15 mouse cellular contexts compared by ENCODE assay signal in the genomic region with DNA sequence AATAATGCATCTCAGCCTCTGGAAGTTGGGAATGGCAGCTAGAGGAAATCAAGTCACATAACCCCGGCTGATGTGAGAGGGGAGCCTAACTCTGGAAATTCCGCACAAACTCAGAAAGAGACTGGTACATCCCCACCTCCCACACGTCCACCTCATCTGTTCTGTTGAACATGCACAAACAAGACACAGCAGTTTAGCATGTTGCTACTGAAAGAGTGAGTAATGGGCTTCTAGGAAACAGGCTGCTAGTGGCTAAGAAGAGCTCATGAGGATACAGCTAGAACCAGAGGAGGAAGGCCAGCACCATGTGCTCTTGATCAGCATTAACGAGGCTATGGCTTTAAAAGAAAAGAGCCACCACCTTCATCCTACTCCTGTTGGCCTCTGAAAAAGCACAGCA. TPM values are rescaled to one million over a fixed set of nuclear protein-coding genes. Genes with fewer than 3 reads are reported as not detected.
DNase-seq lines count a peak whose midpoint lies in the region; ATAC-seq and TF ChIP-seq lines count a peak whose summit lies in the region.
"Had no signal": no experiment of that assay in that cellular context is flagged by ENCODE, and none has a peak within 500 bp of the region (broad histone marks: within the 10 kb centered on the region; RNA-seq: fewer than 3 reads in every experiment).

No protein-coding gene starts in this region.

- H3K36me3 ChIP-seq in forebrain, embryonic 11.5 days (ENCODE audit: control insufficient read depth, insufficient read depth, low read length), result peaks cover 4% of the 10 kb centered on the region; the same call in 1 of the 2 replicates
- H3K36me3 ChIP-seq in forebrain, embryonic 10.5 days (replicated peaks), result peaks cover 61% of the 10 kb centered on the region
- H3K36me3 ChIP-seq in kidney, postnatal 0 days (ENCODE audit: insufficient read depth, low read length), result peaks cover 9% of the 10 kb centered on the region; the same call in 1 of the 2 replicates
- peaks cover 57% of the 10 kb centered on the region for H3K36me3 ChIP-seq in liver, embryonic 15.5 days (replicated peaks)

- H3K4me3 ChIP-seq in forebrain, embryonic 11.5 days (ENCODE audit: low read depth, low read length), result no peak overlapping the region
- no peak overlapping the region for H3K4me3 ChIP-seq in forebrain, embryonic 10.5 days
- H3K4me3 ChIP-seq in kidney, postnatal 0 days (replicated peaks; ENCODE audit: low read depth, low read length), result no peak overlapping the region
- H3K4me3 ChIP-seq in liver, embryonic 15.5 days (replicated peaks), result peak overlapping the region; percentile 91
- H3K4me3 ChIP-seq: hindbrain, embryonic 15.5 days; layer of hippocampus, adult 2 months had no signal

- no peak overlapping the region for H3K4me2 ChIP-seq in forebrain, embryonic 11.5 days (ENCODE audit: low read depth, low read length, severe bottlenecking)
- H3K4me2 ChIP-seq in kidney, postnatal 0 days (ENCODE audit: low read length), result no peak overlapping the region
- peak overlapping the region; percentile 79 for H3K4me2 ChIP-seq in liver, embryonic 15.5 days
- H3K4me2 ChIP-seq: hindbrain, embryonic 15.5 days had no signal

- no peak for ATAC-seq in forebrain, embryonic 11.5 days (replicated peaks; ENCODE audit: low FRiP score)
- no peak for ATAC-seq in kidney, postnatal 0 days (replicated peaks; ENCODE audit: low FRiP score, low read depth)
- ATAC-seq in activated CD4-positive, CD25-positive, alpha-beta regulatory T cell, adult 4 months, result peak; percentile 30
- no peak for ATAC-seq in liver, embryonic 15.5 days (ENCODE audit: insufficient read depth)
- no peak for ATAC-seq in megakaryocyte, adult 5-6 weeks (ENCODE audit: poor library complexity, severe bottlenecking)
- ATAC-seq: midbrain, embryonic 16.5 days; Patski had no signal

- H3K9ac ChIP-seq in forebrain, embryonic 11.5 days (ENCODE audit: low read length), result peak overlapping the region; percentile 4; the same call in 1 of the 2 replicates
- H3K9ac ChIP-seq in kidney, postnatal 0 days (ENCODE audit: low read depth, low read length), result no peak overlapping the region
- H3K9ac ChIP-seq in liver, embryonic 15.5 days, result peak overlapping the region; percentile 98; the same call in 1 of the 2 replicates
- H3K9ac ChIP-seq: hindbrain, embryonic 15.5 days had no signal

- DNase-seq in forebrain, embryonic 11.5 days (ENCODE audit: low spot score), result peak; percentile 11
- DNase-seq in forebrain, embryonic 10.5 days (ENCODE audit: extremely low spot score, low spot score), result no peak
- DNase-seq in kidney, postnatal 0 days (ENCODE audit: low spot score), result no peak
- no peak for DNase-seq in kidney, postnatal 10 days
- DNase-seq in right cerebral cortex, postnatal 25 days, result no peak
- DNase-seq: cerebellum, adult 2 months; gastrocnemius, postnatal 14 days; thymus, postnatal 25 days had no signal

- H3K27me3 ChIP-seq in forebrain, embryonic 11.5 days (ENCODE audit: control insufficient read depth, insufficient read depth, low read length), result no peaks in the 10 kb centered on the region
- no peaks in the 10 kb centered on the region for H3K27me3 ChIP-seq in forebrain, embryonic 10.5 days (ENCODE audit: poor library complexity, severe bottlenecking)
- no peaks in the 10 kb centered on the region for H3K27me3 ChIP-seq in kidney, postnatal 0 days (ENCODE audit: insufficient read depth, low read length)
- H3K27me3 ChIP-seq in liver, embryonic 15.5 days, result no peaks in the 10 kb centered on the region
- H3K27me3 ChIP-seq: hindbrain, embryonic 15.5 days; Patski had no signal

- H3K27ac ChIP-seq in forebrain, embryonic 11.5 days (ENCODE audit: low read depth, low read length), result no peak overlapping the region
- no peak overlapping the region for H3K27ac ChIP-seq in forebrain, embryonic 10.5 days
- 0 out of 2 replicates have a peak overlapping the region, but pooled peaks have one; percentile 1 for H3K27ac ChIP-seq in kidney, postnatal 0 days
- H3K27ac ChIP-seq in liver, embryonic 15.5 days (replicated peaks), result peak overlapping the region; percentile 98
- H3K27ac ChIP-seq: hindbrain, embryonic 15.5 days; layer of hippocampus, adult 2 months had no signal

- TF ChIP-seq CTCF in kidney, postnatal 0 days (IDR thresholded peaks at IDR 0.05; ENCODE audit: low read depth), result no peak

- WGBS in forebrain, embryonic 11.5 days, result 74% methylated on average over 4 of the region's 4 CpGs
- 76% methylated on average over 4 of the region's 4 CpGs for WGBS in forebrain, embryonic 10.5 days
- WGBS in kidney, postnatal 0 days, result 50% methylated on average over 4 of the region's 4 CpGs
- 72% methylated on average over 4 of the region's 4 CpGs for WGBS in liver, embryonic 15.5 days (ENCODE audit: insufficient replicate concordance)

- H3K4me1 ChIP-seq in forebrain, embryonic 11.5 days (replicated peaks; ENCODE audit: control insufficient read depth, insufficient read depth, low read length), result peaks cover 6% of the 10 kb centered on the region; the same call in 1 of the 2 replicates
- H3K4me1 ChIP-seq in forebrain, embryonic 10.5 days, result peaks cover 47% of the 10 kb centered on the region
- H3K4me1 ChIP-seq in kidney, postnatal 0 days (replicated peaks; ENCODE audit: insufficient read depth, low read length), result peaks cover 15% of the 10 kb centered on the region; the same call in 1 of the 2 replicates
- H3K4me1 ChIP-seq in liver, embryonic 15.5 days (replicated peaks), result peaks cover 52% of the 10 kb centered on the region

- no peaks in the 10 kb centered on the region for H3K9me3 ChIP-seq in forebrain, embryonic 11.5 days (ENCODE audit: control insufficient read depth, low read length)
- no peaks in the 10 kb centered on the region for H3K9me3 ChIP-seq in forebrain, embryonic 10.5 days
- no peaks in the 10 kb centered on the region for H3K9me3 ChIP-seq in kidney, postnatal 0 days (replicated peaks; ENCODE audit: low read length)
- no peaks in the 10 kb centered on the region for H3K9me3 ChIP-seq in liver, embryonic 15.5 days (replicated peaks)
- H3K9me3 ChIP-seq: hindbrain, embryonic 15.5 days had no signal

RNA-seq across cellular contexts. Expression of gene Plagl2, which starts 3.3 kb away (rescaled TPM):
- polyA plus RNA-seq in forebrain, embryonic 11.5 days (2014; fragmentation: Nextera tagmentation; extraction: Ambion mirVana), result 37.4 and 40.4 TPM in 2 replicates
- 30.5 and 31.7 TPM in 2 replicates for polyA plus RNA-seq in forebrain, embryonic 10.5 days (2016; fragmentation: Nextera tagmentation; extraction: Ambion mirVana)
- 7.8 and 8.2 TPM in 2 replicates for polyA plus RNA-seq in kidney, postnatal 0 days (2015; fragmentation: Nextera tagmentation; extraction: Ambion mirVana)
- polyA plus RNA-seq in activated CD4-positive, CD25-positive, alpha-beta regulatory T cell, adult 4 months (2017; shearing (Covaris generic)), result 10 to 100 TPM; 20.9 to 26.3 TPM
- polyA plus RNA-seq in liver, embryonic 15.5 days (2015; fragmentation: Nextera tagmentation; extraction: Ambion mirVana), result 17.1 TPM in 2 replicates
- 40.6 and 43.8 TPM in 2 replicates for total RNA-seq in megakaryocyte, adult 5-6 weeks (2015)
- 5.7 and 9.1 TPM in 2 replicates for total RNA-seq in megakaryocyte, adult 5-6 weeks (2017)

RNA-seq across cellular contexts. Expression of gene Pofut1, which starts 3.4 kb away (rescaled TPM):
- polyA plus RNA-seq in forebrain, embryonic 11.5 days (2014; fragmentation: Nextera tagmentation; extraction: Ambion mirVana), result 7.2 and 8.1 TPM in 2 replicates
- 5.9 and 6.4 TPM in 2 replicates for polyA plus RNA-seq in forebrain, embryonic 10.5 days (2016; fragmentation: Nextera tagmentation; extraction: Ambion mirVana)
- polyA plus RNA-seq in kidney, postnatal 0 days (2015; fragmentation: Nextera tagmentation; extraction: Ambion mirVana), result 3.6 and 4.6 TPM in 2 replicates
- 1 to 10 TPM; 8.8 to 9.4 TPM for polyA plus RNA-seq in activated CD4-positive, CD25-positive, alpha-beta regulatory T cell, adult 4 months (2017; shearing (Covaris generic))
- polyA plus RNA-seq in liver, embryonic 15.5 days (2015; fragmentation: Nextera tagmentation; extraction: Ambion mirVana), result 2.6 TPM in 2 replicates
- 6.2 and 8.1 TPM in 2 replicates for total RNA-seq in megakaryocyte, adult 5-6 weeks (2015)
- total RNA-seq in megakaryocyte, adult 5-6 weeks (2017), result 12.2 and 12.8 TPM in 2 replicates

RNA-seq across cellular contexts. Expression of gene Tspyl3, which starts 12.7 kb away (rescaled TPM):
- 4.8 and 5.6 TPM in 2 replicates for polyA plus RNA-seq in forebrain, embryonic 11.5 days (2014; fragmentation: Nextera tagmentation; extraction: Ambion mirVana)
- polyA plus RNA-seq in forebrain, embryonic 10.5 days (2016; fragmentation: Nextera tagmentation; extraction: Ambion mirVana), result 5.0 and 5.4 TPM in 2 replicates
- 9.3 and 10.6 TPM in 2 replicates for polyA plus RNA-seq in kidney, postnatal 0 days (2015; fragmentation: Nextera tagmentation; extraction: Ambion mirVana)
- 10 to 100 TPM; 25.3 to 25.6 TPM for polyA plus RNA-seq in activated CD4-positive, CD25-positive, alpha-beta regulatory T cell, adult 4 months (2017; shearing (Covaris generic))
- 2.1 and 2.6 TPM in 2 replicates for polyA plus RNA-seq in liver, embryonic 15.5 days (2015; fragmentation: Nextera tagmentation; extraction: Ambion mirVana)
- 5.6 and 6.2 TPM in 2 replicates for total RNA-seq in megakaryocyte, adult 5-6 weeks (2015)
- 4.0 and 6.5 TPM in 2 replicates for total RNA-seq in megakaryocyte, adult 5-6 weeks (2017)

RNA-seq across cellular contexts. Expression of gene Kif3b, which starts 53.3 kb away (rescaled TPM):
- 7.1 and 7.4 TPM in 2 replicates for polyA plus RNA-seq in forebrain, embryonic 11.5 days (2014; fragmentation: Nextera tagmentation; extraction: Ambion mirVana)
- polyA plus RNA-seq in forebrain, embryonic 10.5 days (2016; fragmentation: Nextera tagmentation; extraction: Ambion mirVana), result 6.2 and 6.9 TPM in 2 replicates
- 6.0 and 6.7 TPM in 2 replicates for polyA plus RNA-seq in kidney, postnatal 0 days (2015; fragmentation: Nextera tagmentation; extraction: Ambion mirVana)
- polyA plus RNA-seq in activated CD4-positive, CD25-positive, alpha-beta regulatory T cell, adult 4 months (2017; shearing (Covaris generic)), result 10 to 100 TPM in 1 of 2 experiments, 1 to 10 TPM in 1; 9.4 to 11.1 TPM
- 1.4 and 2.0 TPM in 2 replicates for polyA plus RNA-seq in liver, embryonic 15.5 days (2015; fragmentation: Nextera tagmentation; extraction: Ambion mirVana)
- 13.2 and 16.5 TPM in 2 replicates for total RNA-seq in megakaryocyte, adult 5-6 weeks (2015)
- 23.5 and 30.2 TPM in 2 replicates for total RNA-seq in megakaryocyte, adult 5-6 weeks (2017)

Comparison
In these comparisons a context has a peak if more than half of its experiments do, and no peak if none do; other contexts are left out.
1. H3K27ac ChIP-seq: peak in kidney, postnatal 0 days (single experiment) and liver, embryonic 15.5 days (single experiment); none in forebrain, embryonic 11.5 days (single experiment) and forebrain, embryonic 10.5 days (single experiment).